Mouse (Mus musculus) hindbrain, embryonic 12.5 days (tissue): ENCODE measurements at regions not wholly inside any gene's neighbourhood (a gene's known extent, or its start where the extent isn't known, plus 50 kb on each side); places are given as distances from the start of the nearest gene placed in this dataset.
A peak's percentile ranks its signal among the peaks of the same experiment; 100 is the strongest.
"Not testable (repeated sequence)": the region's sequence is repeated elsewhere in the genome, so short reads cannot be mapped to it uniquely, and the experiment has no call there.

Source experiments
- ATAC-seq: fragments of 200-750 bp; cut with Nextera tagmentation; 2 replicates; pipeline ENCODE4 v1.8.0; 2017; ENCODE audit warnings: moderate TSS enrichment; ENCODE audit not compliant: low FRiP score
- H3K27ac ChIP-seq: fragments of 300-500 bp; sonication (generic); 2 replicates; pipeline ENCODE4 v1.5.1; 2016; ENCODE audit warnings: mild to moderate bottlenecking
- H3K27me3 ChIP-seq: fragments of 300-500 bp; sonication (generic); 2 replicates; pipeline ENCODE4 v1.6.1; 2016; ENCODE audit warnings: mild to moderate bottlenecking
- H3K36me3 ChIP-seq: fragments of 300-500 bp; sonication (generic); 2 replicates; pipeline ENCODE4 v1.6.1; 2016; ENCODE audit warnings: mild to moderate bottlenecking
- H3K4me1 ChIP-seq: fragments of 300-500 bp; sonication (generic); 2 replicates; pipeline ENCODE4 v1.6.1; 2016
- H3K4me2 ChIP-seq: fragments of 300-500 bp; sonication (generic); replicated peaks from 2 replicates; pipeline ENCODE4 v1.6.1; 2016; ENCODE audit warnings: mild to moderate bottlenecking
- H3K4me3 ChIP-seq: fragments of 300-500 bp; sonication (generic); 2 replicates; pipeline ENCODE4 v1.5.1; 2016; ENCODE audit warnings: mild to moderate bottlenecking
- H3K9ac ChIP-seq: fragments of 300-500 bp; sonication (generic); 2 replicates; pipeline ENCODE4 v1.6.1; 2016; ENCODE audit warnings: mild to moderate bottlenecking, moderate library complexity
- H3K9me3 ChIP-seq: fragments of 300-500 bp; sonication (generic); replicated peaks from 2 replicates; pipeline ENCODE4 v1.6.1; 2016; ENCODE audit warnings: mild to moderate bottlenecking
- WGBS: fragments of 180-500 bp; shearing (Covaris S2); methylation state at CpG from one replicate; pipeline ENCODE4 v1.1.7; 2016; 5-methylcytosine and 5-hydroxymethylcytosine counted together

DNA sequence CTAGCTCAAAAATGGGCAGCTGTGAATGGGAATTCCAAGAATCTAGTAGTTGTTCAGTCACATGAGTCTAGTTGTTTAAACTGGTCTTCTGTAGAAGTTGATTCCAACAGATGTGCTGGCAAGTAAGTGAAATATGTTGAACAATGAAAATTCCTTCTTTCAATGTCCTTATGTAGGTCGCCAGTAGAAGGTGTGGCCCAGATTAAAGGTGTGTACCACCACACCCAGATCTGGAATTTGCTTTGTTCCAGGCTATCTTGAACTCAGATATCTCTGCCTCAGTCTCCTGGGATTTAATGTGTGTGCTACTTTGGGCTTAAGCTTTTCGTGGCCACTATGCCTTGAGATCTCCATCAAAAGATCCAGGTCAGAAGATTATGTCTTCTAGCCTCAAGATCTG lies 279.7 kb upstream of the Slc10a2 start:
- ATAC-seq: no peak
- Histone ChIP-seq H3K27ac (no peak overlapping the region), H3K4me3 (no peak overlapping the region), H3K4me1 (no peaks in the 10 kb centered on the region), H3K4me2 (no peak overlapping the region), H3K27me3 (no peaks in the 10 kb centered on the region), H3K9me3 (no peaks in the 10 kb centered on the region), H3K36me3 (no peaks in the 10 kb centered on the region), H3K9ac (no peak overlapping the region)
- 78% methylated on average over 2 of the region's 2 CpGs for WGBS

DNA sequence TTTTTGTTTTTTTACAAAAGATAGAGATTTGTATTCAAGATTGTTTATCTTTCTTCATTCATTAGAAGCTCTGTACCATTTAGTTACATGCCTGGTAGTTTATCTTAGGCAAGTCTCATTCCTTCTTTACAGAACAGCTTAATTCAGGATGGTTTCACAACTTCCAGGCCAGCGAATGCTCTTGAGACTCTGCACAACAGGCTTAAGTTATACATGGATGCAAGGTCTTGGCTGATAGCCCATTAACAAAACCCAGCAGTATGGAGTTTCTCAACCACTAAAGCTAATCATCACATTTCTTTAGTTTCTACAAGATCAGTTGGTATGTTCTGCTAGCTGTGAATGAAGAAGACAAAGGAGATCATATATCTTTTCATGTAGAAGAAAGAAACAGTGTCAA lies 272.9 kb upstream of the Slc10a2 start:
- Histone ChIP-seq H3K4me3 (no peak overlapping the region), H3K9me3 (no peaks in the 10 kb centered on the region), H3K36me3 (no peaks in the 10 kb centered on the region), H3K27me3 (no peaks in the 10 kb centered on the region), H3K9ac (no peak overlapping the region), H3K4me2 (no peak overlapping the region), H3K4me1 (no peaks in the 10 kb centered on the region), H3K27ac (no peak overlapping the region)
- no peak for ATAC-seq
- 82% methylated on average over 1 of the region's 1 CpGs for WGBS

DNA sequence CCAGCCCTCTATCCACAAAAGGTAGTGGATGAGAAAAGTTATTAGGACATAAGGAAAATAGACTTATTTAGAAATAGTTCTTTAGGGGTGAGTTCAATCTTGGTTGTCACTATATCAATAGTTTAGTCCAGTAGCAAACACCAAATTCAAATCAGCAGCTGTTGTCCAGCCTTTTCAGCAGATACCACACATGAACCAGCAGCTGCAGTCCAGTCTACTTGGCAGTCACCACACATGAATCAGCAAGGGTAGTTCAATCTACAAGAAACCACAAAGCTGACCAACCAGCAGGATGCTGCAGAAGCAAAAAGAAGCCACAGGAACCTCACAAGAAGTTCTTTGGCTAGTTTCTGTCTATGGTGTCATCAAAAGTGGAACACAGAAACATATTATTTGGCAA lies 234.8 kb upstream of the Slc10a2 start:
- Histone ChIP-seq H3K9ac (no peak overlapping the region), H3K27me3 (no peaks in the 10 kb centered on the region), H3K9me3 (no peaks in the 10 kb centered on the region), H3K4me3 (no peak overlapping the region), H3K4me2 (no peak overlapping the region), H3K36me3 (no peaks in the 10 kb centered on the region), H3K4me1 (no peaks in the 10 kb centered on the region), H3K27ac (no peak overlapping the region)
- ATAC-seq: no peak

- WGBS: 68% methylated on average over 1 of the region's 1 CpGs
- Histone ChIP-seq H3K4me2 (no peak overlapping the region), H3K4me3 (no peak overlapping the region), H3K4me1 (no peaks in the 10 kb centered on the region), H3K36me3 (no peaks in the 10 kb centered on the region), H3K27ac (no peak overlapping the region), H3K27me3 (no peaks in the 10 kb centered on the region), H3K9ac (no peak overlapping the region), H3K9me3 (no peaks in the 10 kb centered on the region)
- peak; percentile 82 for ATAC-seq
Measured at GRCm38 (mm10) chr8:5314594-5314993, 209.4 kb upstream of the Slc10a2 start.

- no peaks in the 10 kb centered on the region for H3K27me3 ChIP-seq
- H3K4me2 ChIP-seq: no peak overlapping the region
- no peak overlapping the region for H3K27ac ChIP-seq
- H3K9me3 ChIP-seq: no peaks in the 10 kb centered on the region
- H3K4me1 ChIP-seq: no peaks in the 10 kb centered on the region
- no peak for ATAC-seq
- H3K4me3 ChIP-seq: no peak overlapping the region
- H3K36me3 ChIP-seq: no peaks in the 10 kb centered on the region
- H3K9ac ChIP-seq: no peak overlapping the region
Measured at GRCm38 (mm10) chr8:5299982-5300381, 194.8 kb upstream of the Slc10a2 start.

DNA sequence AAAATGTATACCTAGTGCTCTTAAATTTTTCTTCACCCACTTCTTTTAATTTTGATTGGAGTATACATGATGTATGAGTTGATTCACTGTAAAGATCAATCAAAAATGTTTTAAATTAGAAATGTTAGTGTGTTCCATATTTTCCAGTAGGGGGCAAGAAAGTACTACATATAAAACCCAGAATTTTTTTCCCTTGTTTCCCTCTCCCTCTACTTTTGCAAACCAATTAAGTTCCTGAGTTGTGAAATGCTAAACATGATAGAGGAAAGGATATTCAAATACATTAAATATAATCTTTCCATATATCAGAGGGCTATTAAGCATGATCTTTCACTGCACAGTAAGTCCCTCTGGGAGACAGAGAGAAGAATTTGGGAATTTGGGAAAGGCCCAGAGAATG lies 192.0 kb upstream of the Slc10a2 start:
- Histone ChIP-seq H3K9ac (no peak overlapping the region), H3K27me3 (no peaks in the 10 kb centered on the region)
- ATAC-seq: no peak

DNA sequence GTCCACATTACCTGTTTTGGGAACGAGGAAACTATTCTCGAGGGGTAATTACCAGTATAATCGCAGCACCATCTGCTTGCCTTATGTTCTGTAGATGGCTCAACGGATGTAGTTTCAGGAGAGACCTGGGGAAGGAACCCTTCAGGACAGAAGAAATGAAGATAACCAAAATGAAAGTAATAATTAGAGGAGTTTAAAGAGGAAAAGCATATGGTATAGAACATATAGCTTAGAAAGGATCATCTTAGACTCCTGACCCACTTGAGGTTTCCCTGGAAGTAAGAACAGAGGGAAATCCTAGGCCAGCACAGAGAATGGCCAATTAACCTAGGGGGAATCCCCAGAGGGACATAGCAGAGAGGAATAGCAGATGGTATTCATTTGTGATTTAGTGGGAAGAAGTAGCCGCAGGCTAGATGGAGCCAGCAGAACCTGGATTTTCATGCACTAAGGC lies 180.6 kb upstream of the Slc10a2 start:
- Histone ChIP-seq H3K4me3 (no peak overlapping the region), H3K4me2 (no peak overlapping the region), H3K9me3 (no peaks in the 10 kb centered on the region), H3K36me3 (no peaks in the 10 kb centered on the region), H3K27me3 (no peaks in the 10 kb centered on the region), H3K9ac (no peak overlapping the region), H3K4me1 (no peaks in the 10 kb centered on the region), H3K27ac (no peak overlapping the region)
- peak; percentile 85 for ATAC-seq
- WGBS: 50% methylated on average over 5 of the region's 5 CpGs

More for the DNA sequence above, 192.0 kb upstream of the Slc10a2 start:
- Histone ChIP-seq H3K36me3 (no peaks in the 10 kb centered on the region), H3K4me3 (no peak overlapping the region), H3K9me3 (no peaks in the 10 kb centered on the region), H3K4me2 (no peak overlapping the region), H3K4me1 (no peaks in the 10 kb centered on the region), H3K27ac (no peak overlapping the region)

DNA sequence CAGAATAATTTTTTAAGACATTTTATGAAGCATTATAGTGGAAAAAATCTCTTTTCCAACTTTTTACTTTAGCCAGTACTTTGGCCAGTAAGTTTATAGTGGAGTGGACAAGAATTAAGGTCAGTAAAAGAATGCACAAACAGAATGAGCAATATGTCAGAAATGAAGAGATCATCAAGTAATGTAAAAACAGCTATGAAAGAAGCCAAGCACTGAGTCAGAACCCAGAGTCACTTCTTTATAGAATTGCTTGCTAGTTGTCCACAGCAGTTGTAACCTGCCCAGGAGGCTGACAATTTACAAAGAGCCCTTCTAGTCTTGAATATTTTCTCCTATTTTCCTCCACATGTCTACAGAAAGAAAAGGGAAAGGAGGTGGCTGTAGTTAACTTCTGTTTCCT lies 178.6 kb upstream of the Slc10a2 start:
- H3K4me1 ChIP-seq: no peaks in the 10 kb centered on the region
- no peak overlapping the region for H3K4me3 ChIP-seq
- no peaks in the 10 kb centered on the region for H3K9me3 ChIP-seq
- no peak overlapping the region for H3K27ac ChIP-seq
- no peak overlapping the region for H3K4me2 ChIP-seq
- no peak for ATAC-seq
- no peaks in the 10 kb centered on the region for H3K27me3 ChIP-seq
- H3K36me3 ChIP-seq: no peaks in the 10 kb centered on the region
- H3K9ac ChIP-seq: no peak overlapping the region

- WGBS: 75% methylated on average over 1 of the region's 1 CpGs
- H3K27me3 ChIP-seq: no peaks in the 10 kb centered on the region
- ATAC-seq: no peak
- H3K9me3 ChIP-seq: no peaks in the 10 kb centered on the region
- H3K9ac ChIP-seq: no peak overlapping the region
- H3K36me3 ChIP-seq: no peaks in the 10 kb centered on the region
- H3K4me1 ChIP-seq: no peaks in the 10 kb centered on the region
- no peak overlapping the region for H3K27ac ChIP-seq
- no peak overlapping the region for H3K4me3 ChIP-seq
- no peak overlapping the region for H3K4me2 ChIP-seq
Measured at GRCm38 (mm10) chr8:5262316-5262715, 157.2 kb upstream of the Slc10a2 start.

GRCm38 (mm10) chr8:5241871-5242270 lies 136.7 kb upstream of the Slc10a2 start:
- H3K4me3 ChIP-seq, ATAC-seq, H3K4me1 ChIP-seq, H3K27me3 ChIP-seq, H3K9ac ChIP-seq, H3K9me3 ChIP-seq, H3K4me2 ChIP-seq, H3K27ac ChIP-seq, H3K36me3 ChIP-seq: not testable (repeated sequence)
- 91% methylated on average over 22 of the region's 22 CpGs for WGBS
